ENCODE assay signal across 15 mouse cellular contexts in the genomic region with DNA sequence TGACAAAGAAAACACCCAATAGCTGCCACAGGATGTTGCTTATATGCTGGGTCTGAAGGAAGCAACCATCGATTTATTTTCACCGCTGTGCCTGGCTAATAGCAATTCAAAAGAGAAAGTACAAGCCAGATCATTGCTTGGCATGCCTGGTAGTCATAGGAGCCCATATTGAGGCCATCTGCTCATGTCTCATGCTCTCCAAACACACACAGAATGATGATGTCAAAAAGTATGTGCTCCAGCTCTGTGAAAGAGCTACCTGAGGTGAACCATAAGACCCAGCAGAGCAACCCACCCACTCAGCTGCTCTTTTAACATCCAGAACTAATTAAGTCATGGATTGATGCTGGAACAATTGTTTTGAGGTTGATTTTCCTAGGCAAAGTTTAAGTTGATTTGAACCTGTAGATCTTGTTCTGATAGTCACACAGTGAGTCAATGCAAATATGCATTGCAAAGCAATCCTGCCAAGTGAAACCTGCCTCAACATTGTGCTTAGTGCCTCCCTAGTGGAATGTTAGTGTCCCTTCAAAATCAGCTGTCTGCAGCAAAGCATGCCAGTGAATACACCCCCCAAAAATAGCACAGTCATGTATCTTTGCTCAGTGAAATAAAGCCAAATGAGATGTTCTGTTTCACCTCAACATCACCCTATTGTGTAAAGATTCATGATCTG.
DNase-seq lines count a peak whose midpoint lies in the region; ATAC-seq lines count a peak whose summit lies in the region.
"Had no signal": no experiment of that assay in that cellular context is flagged by ENCODE, and none has a peak within 500 bp of the region (broad histone marks: within the 10 kb centered on the region; RNA-seq: fewer than 3 reads in every experiment).

No protein-coding gene starts in this region.

- H3K9ac ChIP-seq in heart, embryonic 15.5 days, result no peak overlapping the region
- no peak overlapping the region for H3K9ac ChIP-seq in intestine, embryonic 16.5 days (ENCODE audit: low read depth, low read length)
- H3K9ac ChIP-seq: embryonic facial prominence, embryonic 15.5 days; liver, embryonic 12.5 days had no signal

- peak; percentile 35; the same call in 1 of the 2 replicates for ATAC-seq in heart, embryonic 15.5 days (replicated peaks; ENCODE audit: insufficient number of reproducible peaks, insufficient read depth, low FRiP score, low read depth)
- ATAC-seq in intestine, embryonic 16.5 days, result no peak
- no peak for ATAC-seq in activated CD4-positive, CD25-positive, alpha-beta regulatory T cell, adult 4 months
- ATAC-seq: liver, embryonic 12.5 days had no signal

- H3K9me3 ChIP-seq in heart, embryonic 15.5 days (replicated peaks), result no peaks in the 10 kb centered on the region
- no peaks in the 10 kb centered on the region for H3K9me3 ChIP-seq in intestine, embryonic 16.5 days (ENCODE audit: control insufficient read depth, low read length)
- H3K9me3 ChIP-seq: embryonic facial prominence, embryonic 15.5 days; G1E; liver, embryonic 12.5 days had no signal

- H3K27me3 ChIP-seq in heart, embryonic 15.5 days, result no peaks in the 10 kb centered on the region
- no peaks in the 10 kb centered on the region for H3K27me3 ChIP-seq in intestine, embryonic 16.5 days (replicated peaks; ENCODE audit: control insufficient read depth, insufficient read depth, low read length)
- H3K27me3 ChIP-seq: embryonic facial prominence, embryonic 15.5 days; liver, embryonic 12.5 days had no signal

- no peaks in the 10 kb centered on the region for H3K36me3 ChIP-seq in heart, embryonic 15.5 days
- H3K36me3 ChIP-seq in intestine, embryonic 16.5 days (ENCODE audit: control insufficient read depth, insufficient read depth, low read length), result no peaks in the 10 kb centered on the region
- H3K36me3 ChIP-seq: embryonic facial prominence, embryonic 15.5 days; G1E; liver, embryonic 12.5 days had no signal

- no peak overlapping the region for H3K4me3 ChIP-seq in heart, embryonic 15.5 days
- no peak overlapping the region for H3K4me3 ChIP-seq in intestine, embryonic 16.5 days (ENCODE audit: low read length)
- H3K4me3 ChIP-seq: embryonic facial prominence, embryonic 15.5 days; liver, embryonic 12.5 days had no signal

- no peak overlapping the region for H3K4me2 ChIP-seq in heart, embryonic 15.5 days
- H3K4me2 ChIP-seq in intestine, embryonic 16.5 days (ENCODE audit: low read depth, low read length), result no peak overlapping the region
- H3K4me2 ChIP-seq: embryonic facial prominence, embryonic 15.5 days; liver, embryonic 12.5 days had no signal

- no peak for DNase-seq in heart, adult 8-10 months (ENCODE audit: low spot score)
- DNase-seq in brain, embryonic 18.5 days (ENCODE audit: low read depth, low spot score), result peak; percentile 14
- DNase-seq in cerebellum, adult 9-11 months, result peak; percentile 82
- DNase-seq in layer of hippocampus, adult 9-10 months (ENCODE audit: low spot score), result peak; percentile 53
- DNase-seq in right cerebral cortex, adult 2 months (ENCODE audit: low spot score in 2 of 2), result no peak
- DNase-seq: adrenal gland, postnatal 25 days; heart, postnatal 14 days; kidney, postnatal 10 days; right cerebral cortex, adult 18-20 months had no signal

- no peaks in the 10 kb centered on the region for H3K4me1 ChIP-seq in heart, embryonic 15.5 days (replicated peaks)
- no peaks in the 10 kb centered on the region for H3K4me1 ChIP-seq in intestine, embryonic 16.5 days (ENCODE audit: control insufficient read depth, insufficient read depth, low read length)
- H3K4me1 ChIP-seq: embryonic facial prominence, embryonic 15.5 days; liver, embryonic 12.5 days had no signal

- 83% methylated on average over 2 of the region's 2 CpGs for WGBS in heart, embryonic 15.5 days
- WGBS in intestine, embryonic 16.5 days, result 91% methylated on average over 2 of the region's 2 CpGs

- H3K27ac ChIP-seq in heart, embryonic 15.5 days, result no peak overlapping the region
- H3K27ac ChIP-seq in intestine, embryonic 16.5 days (ENCODE audit: low read length), result no peak overlapping the region
- H3K27ac ChIP-seq: embryonic facial prominence, embryonic 15.5 days; liver, embryonic 12.5 days had no signal

Comparison
In these comparisons a context has a peak if more than half of its experiments do, and no peak if none do; other contexts are left out.
1. DNase-seq: peak in brain, embryonic 18.5 days (single experiment), cerebellum, adult 9-11 months (single experiment) and layer of hippocampus, adult 9-10 months (single experiment); none in heart, adult 8-10 months (single experiment) and right cerebral cortex, adult 2 months (0 of 2).